Mouse (Mus musculus) spleen, adult 18-20 months (tissue): ENCODE measurements around the gene Rps26.
A peak's percentile ranks its signal among the peaks of the same experiment; 100 is the strongest.

Experiments
- DNase-seq, 2 experiments: peaks; one replicate each; pipeline ENCODE4 v3.0.0; 2022; ENCODE audit warnings: mixed read lengths in 2 of 2

Gene Rps26

GRCm38 (mm10) chr10:128602470-128603128, 23.9 kb downstream of the Rps26 start:
- DNase-seq: no peak

DNA sequence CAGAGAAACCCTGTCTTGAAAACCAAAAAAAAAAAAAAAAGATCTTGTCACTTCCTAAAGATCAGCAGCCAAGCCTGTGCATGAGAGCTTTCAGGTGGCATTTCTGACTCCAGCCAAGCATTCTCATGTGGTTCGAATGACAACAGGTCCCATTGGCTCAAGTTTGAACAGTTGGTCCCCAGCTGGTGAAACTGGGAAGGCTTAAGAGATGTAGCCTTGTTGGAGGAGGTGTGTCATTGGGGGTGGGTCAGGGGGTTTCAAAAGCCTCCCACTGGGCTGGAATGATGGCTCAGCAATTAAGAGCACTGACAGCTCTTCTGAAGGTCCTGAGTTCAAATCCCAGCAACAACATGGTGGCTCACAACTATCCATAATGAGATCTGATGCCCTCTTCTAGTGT, 25.0 kb downstream of the Rps26 start:
- no peak for DNase-seq

- no peak for DNase-seq
These were observed 28.1 kb downstream of the Rps26 start for GRCm38 (mm10) chr10:128598476-128598875.

- no peak for DNase-seq
These were observed 33.8 kb downstream of the Rps26 start for GRCm38 (mm10) chr10:128592797-128593196.

DNA sequence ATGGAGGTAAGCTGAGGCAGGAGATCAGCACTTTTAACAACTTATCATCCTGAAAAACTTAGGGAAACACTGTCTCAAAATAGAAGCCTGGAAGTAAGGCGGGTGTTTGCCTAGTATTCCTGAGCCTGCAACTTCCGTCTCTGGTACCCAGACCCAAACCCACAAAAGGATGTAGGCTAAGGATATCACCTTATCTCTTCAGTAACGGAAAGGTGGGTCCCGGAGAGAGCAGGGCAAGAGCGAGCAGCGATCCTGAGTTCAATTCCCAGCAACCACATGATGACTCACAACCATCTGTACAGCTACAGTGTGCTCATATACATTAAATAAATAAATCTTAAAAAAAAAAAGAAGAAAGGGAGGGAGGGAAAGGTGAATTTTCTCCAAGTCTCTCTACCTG, 35.1 kb downstream of the Rps26 start:
- DNase-seq: no peak

GRCm38 (mm10) chr10:128590193-128590690, 36.3 kb downstream of the Rps26 start:
- peak; percentile 22 to 73 for DNase-seq

GRCm38 (mm10) chr10:128589464-128590192, 36.9 kb downstream of the Rps26 start, which contains the start of gene Erbb3:
Gene Erbb3, minus strand, starts transcription at chr10:128589652.
- peak; percentile 13 to 38 for DNase-seq

DNA sequence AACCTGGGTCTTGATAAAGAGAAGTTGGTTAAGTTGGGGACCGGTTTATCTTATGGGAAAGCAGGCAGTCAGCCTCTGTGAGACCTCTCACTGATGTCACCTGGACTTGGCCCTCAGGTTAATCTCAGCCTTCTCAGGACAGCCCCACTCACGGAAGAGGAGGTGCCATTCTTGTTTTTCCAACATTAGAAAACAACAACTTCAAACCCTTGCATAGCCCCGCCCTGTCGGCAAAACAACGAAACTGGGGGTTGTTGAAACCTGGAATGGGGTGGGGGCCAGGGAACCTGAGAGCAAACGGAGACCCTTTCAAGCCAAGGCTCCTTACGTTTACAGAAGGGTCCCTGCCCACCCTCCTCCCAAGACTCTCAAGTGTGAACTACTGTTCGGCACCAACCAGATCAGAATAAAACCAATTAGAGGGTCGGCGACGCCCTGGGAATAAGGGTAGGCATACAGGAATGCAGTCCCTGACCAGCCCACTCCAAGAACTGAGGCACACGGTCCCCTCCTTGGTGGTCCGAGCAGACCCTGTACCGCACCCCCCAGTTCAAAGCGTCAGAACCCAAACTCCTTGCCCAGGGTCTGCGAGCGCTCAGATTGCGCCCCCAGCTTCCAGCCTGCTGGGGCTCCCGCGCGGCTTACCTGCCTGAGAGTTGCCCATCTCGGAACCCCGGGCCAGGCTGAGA, 37.6 kb downstream of the Rps26 start:
- no peak for DNase-seq

DNA sequence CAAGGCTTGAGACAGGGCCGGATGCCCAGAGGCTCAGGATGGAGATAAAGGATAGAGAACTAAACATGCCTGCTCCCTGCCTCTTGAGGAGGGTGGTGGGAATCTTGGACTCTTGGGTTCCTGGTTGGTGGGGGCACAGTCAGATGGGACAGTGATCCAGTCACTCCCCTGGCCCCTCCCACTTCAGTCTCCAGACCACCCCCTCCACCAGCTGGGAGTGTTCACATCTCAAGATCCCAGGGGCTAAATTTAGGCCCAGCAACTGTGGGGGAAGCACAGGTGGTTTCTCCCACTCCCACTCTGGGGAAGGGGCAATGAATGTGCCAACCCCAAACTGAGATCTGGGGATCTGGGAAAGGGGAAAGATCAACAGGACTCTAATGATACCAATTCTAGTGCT, 38.4 kb downstream of the Rps26 start:
- no peak for DNase-seq

- DNase-seq: no peak
These were observed 38.9 kb downstream of the Rps26 start for GRCm38 (mm10) chr10:128587697-128588096.

GRCm38 (mm10) chr10:128587120-128587519, 39.4 kb downstream of the Rps26 start:
- no peak for DNase-seq

- no peak for DNase-seq
These were observed 40.0 kb downstream of the Rps26 start for GRCm38 (mm10) chr10:128586546-128586945.

GRCm38 (mm10) chr10:128584386-128584785, 42.2 kb downstream of the Rps26 start:
- DNase-seq: no peak

DNA sequence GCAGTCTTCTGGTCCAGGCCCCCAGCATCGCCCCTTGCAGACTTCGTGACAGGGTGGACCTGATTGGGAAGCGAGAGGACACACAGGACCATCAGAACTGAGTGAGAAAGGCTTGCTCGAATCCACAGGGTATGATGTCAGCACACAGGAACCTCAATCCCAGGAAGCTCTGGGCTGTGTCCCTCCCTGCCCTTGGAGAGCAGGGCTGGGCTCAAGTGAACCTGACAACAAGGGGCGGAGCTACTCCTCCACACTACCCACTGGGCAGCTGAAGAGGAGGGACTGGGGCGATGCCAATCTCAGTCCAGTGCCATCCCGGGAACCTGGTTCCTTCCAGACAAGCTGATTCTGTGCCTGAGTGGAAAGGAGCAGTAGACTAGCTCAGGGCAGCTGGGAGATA, 42.9 kb downstream of the Rps26 start:
- no peak for DNase-seq

DNA sequence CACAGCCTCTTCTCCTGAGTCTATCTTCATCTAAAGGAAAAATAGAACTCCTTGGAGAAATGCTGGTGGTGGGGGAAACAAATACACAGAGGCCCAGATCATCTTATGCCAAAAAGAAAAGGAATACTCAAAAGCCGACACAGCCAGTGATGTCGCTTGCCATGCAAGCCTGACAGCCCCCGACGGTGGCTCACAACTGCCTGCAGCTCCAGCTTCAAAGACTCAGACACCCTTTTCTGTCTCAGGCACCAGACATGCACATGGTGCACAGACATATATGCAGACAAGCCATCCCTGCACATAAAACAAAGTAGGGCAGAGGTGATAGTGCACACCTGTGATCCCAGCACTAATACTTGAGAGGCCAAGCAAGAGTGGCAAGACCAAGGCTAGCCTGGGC, 46.8 kb downstream of the Rps26 start:
- DNase-seq: no peak

- no peak for DNase-seq
These were observed 47.2 kb downstream of the Rps26 start for GRCm38 (mm10) chr10:128579298-128579697.

- DNase-seq: no peak
These were observed 48.2 kb downstream of the Rps26 start for GRCm38 (mm10) chr10:128578330-128578729.

- DNase-seq: no peak
These were observed 51.5 kb downstream of the Rps26 start for GRCm38 (mm10) chr10:128575063-128575462.
